Mouse (Mus musculus) brain, adult 10 weeks (tissue): ENCODE measurements around the gene Fgfbp3. TPM values are rescaled to one million over a fixed set of nuclear protein-coding genes. Genes with fewer than 3 reads are reported as not detected.

Experiments used
- polyA plus RNA-seq: library from polyadenylated mRNA; stranded (reverse); fragments of 350-450 nt; fragmentation: Illumina TruSeq; extraction: RNeasy Lipid Tissue Mini Kit (QIAGEN cat#74804); gene quantifications from one replicate; pipeline ENCODE4 v1.2.3, GENCODE M21; 2015; ENCODE audit warnings: low read depth, low replicate concordance

The Fgfbp3 gene
- 8.9 TPM for polyA plus RNA-seq

DNA sequence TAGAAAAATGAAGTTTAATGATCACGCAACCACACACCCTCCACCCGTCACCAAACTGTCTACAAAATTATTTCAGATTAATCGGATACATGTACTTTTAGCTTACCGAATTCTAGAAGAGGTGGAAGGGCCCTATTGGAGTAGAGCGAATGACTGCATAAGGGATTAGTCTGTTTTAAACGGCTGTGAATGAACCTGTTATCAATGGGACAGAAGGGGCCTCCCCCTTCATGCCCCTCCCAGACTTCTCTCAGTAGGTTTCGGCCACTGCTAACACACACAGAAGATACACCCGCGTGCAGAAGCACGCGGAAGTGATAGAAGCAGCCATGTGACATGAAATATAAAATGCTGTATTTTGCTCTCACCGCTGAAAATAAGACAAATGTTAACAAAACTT is at the start of gene Fgfbp3:
Gene Fgfbp3 (minus strand): TSS at position 150 of the 400 bp plus-strand sequence.

GRCm38 (mm10) chr19:36925671-36926552 is 6.5 kb upstream of the Fgfbp3 start, which contains the start of gene Btaf1:
Btaf1 (plus strand) TSS chr19:36926079.

Other genes starting within 250 kb of the Fgfbp3 start
- gene Ppp1r3c, start 183.0 kb downstream of the Fgfbp3 start, polyA plus RNA-seq, result 51.6 TPM
- gene Tnks2, start 85.4 kb downstream of the Fgfbp3 start, polyA plus RNA-seq, result 69.8 TPM
- gene Btaf1, start 6.5 kb upstream of the Fgfbp3 start, polyA plus RNA-seq, result 17.0 TPM